Mouse (Mus musculus) CD4-positive naive resting alpha-beta T cell, adult 57 days (primary cell): ENCODE measurements around the gene Sult2a1. TPM values are rescaled to one million over a fixed set of nuclear protein-coding genes. Genes with fewer than 3 reads are reported as not detected.

Source experiments
- total RNA-seq: library from RNA; stranded (reverse); gene quantifications from one replicate; pipeline ENCODE4 v1.2.4, GENCODE M21; 2023

Sult2a1 gene
- total RNA-seq: not detected

GRCm38 (mm10) chr7:13837309-13837708 lies at the start of gene Sult2a1:
Sult2a1 (minus strand) TSS chr7:13837409.

Other genes starting within 250 kb of the Sult2a1 start
- gene Sult2a5, start 213.4 kb downstream of the Sult2a1 start, total RNA-seq: not detected
- gene Sult2a2, start 103.9 kb downstream of the Sult2a1 start, total RNA-seq: not detected
- not detected for gene Sult2a4, start 152.2 kb upstream of the Sult2a1 start, total RNA-seq